Mouse (Mus musculus) bone marrow, adult 2 months (tissue): Measurements from ENCODE around the gene C1qtnf12.

Experiments
- CTCF ChIP-seq: fragments of 200-500 bp; IDR thresholded peaks from 2 replicates; pipeline ENCODE4 v1.5.1; 2011; ENCODE audit warnings: low read length, control low read depth; ENCODE audit not compliant: control insufficient read depth, insufficient read depth
- POLR2A ChIP-seq: fragments of 200-500 bp; IDR thresholded peaks from 2 replicates; pipeline ENCODE4 v1.6.1; 2011; ENCODE audit warnings: low read depth, mild to moderate bottlenecking, control low read depth, low read length, borderline replicate concordance; ENCODE audit not compliant: control insufficient read depth

- TF ChIP-seq CTCF, result no peak
- TF ChIP-seq POLR2A, result no peak
Measured at GRCm38 (mm10) chr4:155991908-155992230, 29.8 kb downstream of the C1qtnf12 start.
